In genomic region chr12:89093806-89094479, GRCm38 (mm10) we compare ENCODE assay signal across 20 mouse cellular contexts.
DNase-seq lines count a peak whose midpoint lies in the region; TF ChIP-seq lines count a peak whose summit lies in the region.
"Had no signal": no experiment of that assay in that cellular context is flagged by ENCODE, and none has a peak within 500 bp of the region (broad histone marks: within the 10 kb centered on the region; RNA-seq: fewer than 3 reads in every experiment).

No protein-coding gene starts in this region.

- WGBS in forebrain, embryonic 10.5 days: 92% methylated on average over 8 of the region's 8 CpGs

- DNase-seq in layer of hippocampus, adult 18-20 months (ENCODE audit: low spot score in 2 of 2): peak; percentile 32 to 65
- DNase-seq in layer of hippocampus, adult 9-10 months (ENCODE audit: low spot score): no peak
- DNase-seq in frontal cortex, postnatal 36 days (ENCODE audit: low spot score in 2 of 2): peak; percentile 31 to 76
- DNase-seq in left cerebral cortex, adult 2 months (ENCODE audit: extremely low spot score in 1 of 2, low spot score in 2 of 2): peak; percentile 28 to 66
- peak; percentile 59 for DNase-seq in right cerebral cortex, postnatal 25 days
- DNase-seq in ovary, postnatal 10 days (ENCODE audit: low spot score): no peak
- DNase-seq in forebrain, embryonic 10.5 days (ENCODE audit: extremely low spot score, low spot score): no peak
- no peak for DNase-seq in urinary bladder, adult 18-20 months (ENCODE audit: low spot score in 2 of 2)
- DNase-seq: cerebellum, postnatal 36 days; gastrocnemius, adult 2 months; heart, adult 2 months; kidney, adult 2 months; kidney, postnatal 36 days; lung, postnatal 10 days; spleen, adult 18-20 months; thymus, adult 2 months had no signal

- no peak overlapping the region for H3K4me3 ChIP-seq in left cerebral cortex, adult 2 months
- H3K4me3 ChIP-seq in forebrain, embryonic 10.5 days: no peak overlapping the region
- H3K4me3 ChIP-seq: embryonic facial prominence, embryonic 10.5 days; gastrocnemius, adult 2 months; heart, adult 2 months; heart, embryonic 15.5 days; liver, embryonic 15.5 days had no signal

- TF ChIP-seq CTCF in left cerebral cortex, adult 2 months (IDR thresholded peaks at IDR 0.05): no peak; the same call in 1 of the 2 replicates

- H3K27me3 ChIP-seq in forebrain, embryonic 10.5 days (ENCODE audit: poor library complexity, severe bottlenecking): no peaks in the 10 kb centered on the region
- H3K27me3 ChIP-seq: heart, embryonic 15.5 days; liver, embryonic 15.5 days; Patski had no signal

- H3K27ac ChIP-seq in left cerebral cortex, adult 2 months: peak overlapping the region; percentile 84
- no peak overlapping the region for H3K27ac ChIP-seq in forebrain, embryonic 10.5 days
- H3K27ac ChIP-seq: embryonic facial prominence, embryonic 10.5 days; gastrocnemius, adult 2 months; heart, adult 2 months; heart, embryonic 15.5 days; liver, embryonic 15.5 days had no signal

- H3K4me1 ChIP-seq in forebrain, embryonic 10.5 days: no peaks in the 10 kb centered on the region
- H3K4me1 ChIP-seq: embryonic facial prominence, embryonic 10.5 days; heart, embryonic 15.5 days; liver, embryonic 15.5 days had no signal

- H3K36me3 ChIP-seq in forebrain, embryonic 10.5 days (replicated peaks): no peaks in the 10 kb centered on the region
- H3K36me3 ChIP-seq: embryonic facial prominence, embryonic 10.5 days; heart, embryonic 15.5 days; liver, embryonic 15.5 days had no signal

- intact Hi-C loops in left cerebral cortex, adult 2 months (cut with DNase I): loop anchor here (1.0 to 2.0 kb wide), 2 partner anchors 69 to 381 kb away; no protein-coding TSS in a partner anchor

- no peaks in the 10 kb centered on the region for H3K9me3 ChIP-seq in forebrain, embryonic 10.5 days
- H3K9me3 ChIP-seq: embryonic facial prominence, embryonic 10.5 days; heart, embryonic 15.5 days; liver, embryonic 15.5 days had no signal

Comparison
In these comparisons a context has a peak if more than half of its experiments do, and no peak if none do; other contexts are left out.
1. DNase-seq: peak in layer of hippocampus, adult 18-20 months (2 of 2), frontal cortex, postnatal 36 days (2 of 2), left cerebral cortex, adult 2 months (2 of 2) and right cerebral cortex, postnatal 25 days (single experiment); none in layer of hippocampus, adult 9-10 months (single experiment), ovary, postnatal 10 days (single experiment), forebrain, embryonic 10.5 days (single experiment) and urinary bladder, adult 18-20 months (0 of 2).